Mouse (Mus musculus): ENCODE results near the gene Kcnma1. TPM values are rescaled to one million over a fixed set of nuclear protein-coding genes. Genes with fewer than 3 reads are reported as not detected.

Gene Kcnma1
- polyA plus RNA-seq (2015; fragmentation: Nextera tagmentation; extraction: Ambion mirVana) = 0.03 TPM in 1 of 2 replicates, not detected in the other

DNA sequence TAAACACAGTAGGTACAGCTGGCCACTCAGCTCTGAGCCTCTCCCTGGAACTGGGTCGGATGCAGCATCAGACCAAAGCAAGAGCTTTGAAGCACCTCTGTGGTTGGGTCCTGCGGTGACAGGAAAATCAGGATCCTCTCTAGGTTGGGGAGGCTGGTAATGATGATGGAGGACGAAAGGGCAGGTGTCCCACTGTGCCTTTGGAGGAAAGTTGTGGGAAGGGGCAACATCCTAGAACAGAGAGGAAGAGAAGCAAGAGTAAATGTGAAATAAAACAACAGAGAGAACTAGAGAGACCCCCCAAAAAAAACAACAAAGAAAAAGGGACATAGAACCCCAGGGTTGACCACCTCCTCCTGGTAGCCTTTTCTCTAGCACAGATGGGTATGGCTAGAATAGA, at the start of gene Kcnma1:
Gene Kcnma1 (minus strand): TSS at position 101 of the 400 bp plus-strand sequence.
- DNase-seq (no peak), ATAC-seq (ENCODE audit: low read depth) (no peak)
- no peaks in the 10 kb centered on the region for H3K4me1 ChIP-seq (replicated peaks)
- no peak within 1 kb of the TSS for H3K4me2 ChIP-seq
- H3K27ac ChIP-seq = no peak within 1 kb of the TSS
- H3K36me3 ChIP-seq = no peaks in the 10 kb centered on the region
- H3K9me3 ChIP-seq (replicated peaks) = no peaks in the 10 kb centered on the region
- 31% methylated on average over 3 of the region's 3 CpGs for WGBS (ENCODE audit: insufficient replicate concordance)
- H3K9ac ChIP-seq = no peak within 1 kb of the TSS
- no peak within 1 kb of the TSS for H3K4me3 ChIP-seq (replicated peaks)
- no peaks in the 10 kb centered on the region for H3K27me3 ChIP-seq

DNA sequence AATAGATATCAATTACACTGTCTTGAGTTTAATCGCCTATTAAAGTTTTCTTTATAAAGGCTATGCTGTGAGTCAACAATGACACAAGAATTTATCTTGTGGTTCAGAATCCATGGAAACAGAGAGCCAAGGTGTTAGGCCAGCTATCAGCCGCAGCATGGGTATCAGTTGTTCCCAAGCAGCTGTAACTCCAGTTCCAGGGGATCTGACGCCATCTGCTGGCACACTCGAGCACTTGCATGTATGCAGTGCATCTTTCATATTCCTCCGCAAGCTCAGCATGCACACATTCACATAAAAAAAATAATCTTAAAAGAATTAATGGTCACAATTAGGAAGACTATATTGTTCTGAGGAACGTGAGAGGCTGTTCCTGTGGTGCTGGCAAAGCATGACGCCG, 45.5 kb upstream of the Kcnma1 start:
- H3K4me3 ChIP-seq (replicated peaks) = no peak overlapping the region
- ATAC-seq (ENCODE audit: low read depth) (no peak), DNase-seq (no peak)
- H3K9me3 ChIP-seq (replicated peaks) = no peaks in the 10 kb centered on the region
- H3K4me2 ChIP-seq = no peak overlapping the region
- H3K36me3 ChIP-seq = no peaks in the 10 kb centered on the region
- no peaks in the 10 kb centered on the region for H3K4me1 ChIP-seq (replicated peaks)
- H3K9ac ChIP-seq = no peak overlapping the region
- WGBS (ENCODE audit: insufficient replicate concordance) = 38% methylated on average over 8 of the region's 8 CpGs
- no peak overlapping the region for H3K27ac ChIP-seq
- 0 out of 2 replicates have a peak, but pooled peaks cover 2% of the 10 kb centered on the region for H3K27me3 ChIP-seq

DNA sequence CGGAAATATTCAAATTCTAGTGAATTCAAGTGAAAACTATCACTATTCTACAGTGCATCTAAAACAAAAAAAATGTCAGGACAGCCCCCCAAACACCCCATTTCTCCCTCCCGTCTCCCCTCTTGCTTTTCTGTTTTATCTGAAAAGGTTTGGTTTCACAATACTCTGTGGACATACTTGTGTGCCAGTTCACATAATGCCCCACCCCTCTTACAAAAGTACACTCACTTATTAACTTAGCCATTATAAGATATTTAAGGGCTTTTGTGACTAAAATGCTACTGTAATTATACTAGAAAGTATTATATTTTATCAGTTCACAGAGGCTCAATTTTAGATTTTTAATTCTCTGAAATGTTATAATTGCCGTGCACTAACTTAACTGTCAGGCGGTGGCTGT, 45.0 kb upstream of the Kcnma1 start:
- Histone ChIP-seq H3K9ac (no peak overlapping the region), H3K9me3 (replicated peaks) (no peaks in the 10 kb centered on the region), H3K27ac (no peak overlapping the region), H3K4me1 (replicated peaks) (no peaks in the 10 kb centered on the region), H3K4me2 (no peak overlapping the region), H3K36me3 (no peaks in the 10 kb centered on the region), H3K27me3 (0 out of 2 replicates have a peak, but pooled peaks cover 2% of the 10 kb centered on the region), H3K4me3 (replicated peaks) (no peak overlapping the region)
- no peak for ATAC-seq (ENCODE audit: low read depth)
- WGBS (ENCODE audit: insufficient replicate concordance) = 71% methylated on average over 4 of the region's 4 CpGs
- DNase-seq = no peak

DNA sequence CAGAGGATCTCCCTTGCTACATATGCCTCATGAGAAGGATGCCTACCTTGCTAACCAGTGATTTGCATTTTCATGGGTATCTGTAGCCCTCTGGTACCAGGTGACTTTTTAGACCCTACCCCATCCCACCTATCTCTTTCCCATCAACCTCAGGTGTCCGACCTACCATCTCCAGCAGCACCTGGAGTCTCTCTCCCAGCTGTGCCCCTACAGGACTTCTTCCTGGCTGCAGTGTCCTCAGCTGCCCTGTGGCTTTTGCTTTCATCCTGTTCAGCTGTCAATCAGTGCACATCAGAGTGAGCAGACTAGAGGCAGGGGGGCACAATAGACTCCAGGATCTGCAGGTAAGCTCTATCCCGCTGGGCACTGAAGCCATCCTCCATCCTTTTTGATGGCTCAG, 37.5 kb upstream of the Kcnma1 start:
- 51% methylated on average over 2 of the region's 2 CpGs for WGBS (ENCODE audit: insufficient replicate concordance)
- DNase-seq = no peak
- no peak overlapping the region for H3K9ac ChIP-seq
- no peak overlapping the region for H3K27ac ChIP-seq
- H3K4me3 ChIP-seq (replicated peaks) = no peak overlapping the region
- no peaks in the 10 kb centered on the region for H3K36me3 ChIP-seq
- H3K27me3 ChIP-seq = no peaks in the 10 kb centered on the region
- H3K4me2 ChIP-seq = no peak overlapping the region
- H3K4me1 ChIP-seq (replicated peaks) = no peaks in the 10 kb centered on the region
- H3K9me3 ChIP-seq (replicated peaks) = no peaks in the 10 kb centered on the region
- no peak for ATAC-seq (ENCODE audit: low read depth)

DNA sequence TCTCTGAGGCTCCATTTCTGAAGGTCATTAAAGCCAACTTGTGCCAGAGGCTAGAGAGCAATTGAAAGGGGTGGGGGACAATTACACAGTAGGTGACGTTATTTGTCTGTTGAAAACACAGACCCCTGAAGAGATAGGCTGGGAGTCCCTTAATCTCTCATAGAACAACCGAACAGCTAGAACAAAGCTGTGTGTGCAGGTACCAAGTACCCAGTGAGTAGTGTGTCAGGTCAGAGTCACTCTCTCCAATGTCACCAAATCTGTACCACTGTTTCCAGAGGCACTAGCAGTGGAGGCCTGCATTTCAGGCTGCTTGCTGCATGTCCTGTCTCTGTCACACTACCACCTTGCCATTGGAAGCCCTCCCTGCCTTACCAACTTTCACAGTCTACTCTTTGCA, 22.3 kb upstream of the Kcnma1 start:
- no peak overlapping the region for H3K9ac ChIP-seq
- no peaks in the 10 kb centered on the region for H3K9me3 ChIP-seq (replicated peaks)
- DNase-seq (no peak), ATAC-seq (ENCODE audit: low read depth) (no peak)
- H3K4me3 ChIP-seq (replicated peaks) = no peak overlapping the region
- H3K36me3 ChIP-seq = no peaks in the 10 kb centered on the region
- 43% methylated on average over 2 of the region's 2 CpGs for WGBS (ENCODE audit: insufficient replicate concordance)
- H3K4me1 ChIP-seq (replicated peaks) = no peaks in the 10 kb centered on the region
- no peak overlapping the region for H3K4me2 ChIP-seq
- H3K27me3 ChIP-seq = no peaks in the 10 kb centered on the region
- no peak overlapping the region for H3K27ac ChIP-seq

DNA sequence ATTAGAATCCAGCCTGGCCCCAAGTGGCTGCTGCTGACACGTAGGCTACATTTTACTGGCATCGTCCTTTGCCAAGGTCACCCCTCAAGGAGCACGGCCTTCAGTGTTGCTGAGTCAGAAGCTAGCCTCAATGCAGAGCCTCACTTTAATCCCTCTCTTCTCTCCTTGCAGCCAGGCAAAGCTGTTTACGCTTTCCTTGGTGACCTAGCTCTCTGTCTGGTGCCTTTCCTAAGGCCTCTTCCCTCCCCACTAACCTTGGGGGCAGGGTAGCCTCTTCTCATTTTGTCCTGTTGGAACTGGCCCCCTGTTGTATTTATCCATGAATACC, 21.9 kb upstream of the Kcnma1 start:
- ATAC-seq (ENCODE audit: low read depth) (no peak), DNase-seq (no peak)
- no peaks in the 10 kb centered on the region for H3K36me3 ChIP-seq
- no peak overlapping the region for H3K9ac ChIP-seq
- H3K4me1 ChIP-seq (replicated peaks) = no peaks in the 10 kb centered on the region
- H3K27me3 ChIP-seq = no peaks in the 10 kb centered on the region
- H3K9me3 ChIP-seq (replicated peaks) = no peaks in the 10 kb centered on the region
- no peak overlapping the region for H3K27ac ChIP-seq
- WGBS (ENCODE audit: insufficient replicate concordance) = 29% methylated on average over 4 of the region's 4 CpGs
- no peak overlapping the region for H3K4me3 ChIP-seq (replicated peaks)
- no peak overlapping the region for H3K4me2 ChIP-seq

DNA sequence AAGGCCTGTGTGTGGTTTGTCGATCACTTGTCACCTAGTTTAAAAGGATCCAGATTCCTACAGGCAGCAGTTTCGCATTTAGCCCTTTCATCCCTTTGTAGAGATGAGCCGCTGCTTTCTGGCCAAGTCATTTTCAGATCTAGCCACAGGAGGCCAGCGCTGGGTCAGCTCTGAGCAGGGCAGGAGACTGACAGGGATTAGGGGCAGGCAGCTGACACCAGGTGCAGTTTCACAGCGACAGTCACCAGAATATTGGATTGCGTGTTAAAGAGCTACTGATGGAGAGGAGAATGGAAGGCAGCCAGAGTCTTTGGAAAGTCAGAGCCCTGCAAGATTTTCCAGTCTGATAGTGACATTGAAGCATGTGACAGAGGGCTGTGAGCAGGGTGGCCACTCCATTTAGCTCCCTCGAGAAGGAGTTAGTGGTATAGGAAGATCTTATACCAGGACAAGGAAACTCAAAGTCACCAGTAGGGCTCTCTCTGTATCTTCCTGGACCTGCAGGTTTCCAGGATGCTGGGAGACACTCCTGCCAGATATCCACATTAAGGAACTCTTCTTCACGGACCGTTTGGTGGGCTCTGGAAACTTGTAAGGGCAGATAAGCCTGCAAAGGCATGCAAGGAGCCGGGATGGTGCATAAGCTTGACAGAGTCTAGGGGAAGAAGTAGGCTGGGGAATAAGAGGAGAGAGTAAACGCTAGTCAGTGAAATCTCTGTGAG, 21.4 kb upstream of the Kcnma1 start:
- H3K27me3 ChIP-seq = no peaks in the 10 kb centered on the region
- H3K9ac ChIP-seq = no peak overlapping the region
- no peak for DNase-seq
- no peaks in the 10 kb centered on the region for H3K36me3 ChIP-seq
- no peaks in the 10 kb centered on the region for H3K4me1 ChIP-seq (replicated peaks)
- no peaks in the 10 kb centered on the region for H3K9me3 ChIP-seq (replicated peaks)
- no peak overlapping the region for H3K27ac ChIP-seq
- no peak overlapping the region for H3K4me3 ChIP-seq (replicated peaks)
- 17% methylated on average over 11 of the region's 11 CpGs for WGBS (ENCODE audit: insufficient replicate concordance)
- no peak for ATAC-seq (ENCODE audit: low read depth)
- no peak overlapping the region for H3K4me2 ChIP-seq

DNA sequence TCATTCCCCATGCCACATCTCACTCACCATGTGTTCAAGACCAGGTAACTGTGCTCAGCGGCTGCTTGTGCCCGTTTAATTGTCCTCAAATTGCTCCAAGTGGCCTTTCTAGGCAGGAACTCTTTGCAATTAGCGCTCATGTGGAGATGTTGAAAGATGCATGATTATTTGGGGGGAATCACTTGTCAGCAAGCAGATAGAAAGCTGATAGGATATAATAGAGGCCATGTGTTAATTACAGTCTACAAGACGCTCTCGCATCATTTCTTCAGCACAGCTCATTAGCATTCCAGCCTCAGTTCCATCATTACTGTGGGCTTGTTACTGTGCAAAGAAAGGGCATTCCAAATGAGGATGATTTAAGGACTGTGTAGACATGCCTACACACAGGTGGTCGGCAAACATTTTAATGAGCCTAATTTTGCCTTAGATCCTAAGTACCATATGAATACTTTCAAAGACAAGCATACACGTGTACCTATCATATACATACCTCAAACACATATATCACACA, 18.6 kb upstream of the Kcnma1 start:
- no peak for ATAC-seq (ENCODE audit: low read depth)
- Histone ChIP-seq H3K9ac (no peak overlapping the region), H3K4me2 (no peak overlapping the region), H3K27me3 (no peaks in the 10 kb centered on the region), H3K9me3 (replicated peaks) (no peaks in the 10 kb centered on the region), H3K4me3 (replicated peaks) (no peak overlapping the region), H3K36me3 (no peaks in the 10 kb centered on the region), H3K27ac (no peak overlapping the region), H3K4me1 (replicated peaks) (no peaks in the 10 kb centered on the region)
- DNase-seq = no peak
- 61% methylated on average over 7 of the region's 7 CpGs for WGBS (ENCODE audit: insufficient replicate concordance)

DNA sequence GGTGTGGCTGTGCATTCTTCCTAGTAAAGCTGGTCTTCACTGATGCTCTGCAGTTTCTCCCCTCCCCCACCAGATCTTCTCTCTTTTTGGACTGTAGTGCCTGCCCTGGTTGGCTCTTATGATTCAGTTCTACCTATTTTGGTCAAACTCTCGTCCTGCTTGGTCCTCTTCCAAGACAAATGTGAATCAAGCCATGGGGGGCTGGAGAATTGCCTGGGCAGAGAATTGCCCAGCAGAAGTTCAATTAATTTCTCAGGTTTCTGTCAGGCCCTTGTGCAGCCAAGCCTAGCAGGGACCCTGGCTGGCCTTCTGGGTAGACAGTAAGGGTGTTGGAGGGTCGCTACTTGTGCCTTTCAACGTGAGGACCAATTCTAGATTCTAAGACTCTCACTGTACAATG, 17.9 kb upstream of the Kcnma1 start:
- Histone ChIP-seq H3K27ac (no peak overlapping the region), H3K4me2 (no peak overlapping the region), H3K36me3 (no peaks in the 10 kb centered on the region), H3K4me3 (replicated peaks) (no peak overlapping the region), H3K27me3 (no peaks in the 10 kb centered on the region), H3K9ac (no peak overlapping the region), H3K9me3 (replicated peaks) (no peaks in the 10 kb centered on the region), H3K4me1 (replicated peaks) (no peaks in the 10 kb centered on the region)
- ATAC-seq (ENCODE audit: low read depth) (no peak), DNase-seq (no peak)
- WGBS (ENCODE audit: insufficient replicate concordance) = 37% methylated on average over 3 of the region's 3 CpGs

DNA sequence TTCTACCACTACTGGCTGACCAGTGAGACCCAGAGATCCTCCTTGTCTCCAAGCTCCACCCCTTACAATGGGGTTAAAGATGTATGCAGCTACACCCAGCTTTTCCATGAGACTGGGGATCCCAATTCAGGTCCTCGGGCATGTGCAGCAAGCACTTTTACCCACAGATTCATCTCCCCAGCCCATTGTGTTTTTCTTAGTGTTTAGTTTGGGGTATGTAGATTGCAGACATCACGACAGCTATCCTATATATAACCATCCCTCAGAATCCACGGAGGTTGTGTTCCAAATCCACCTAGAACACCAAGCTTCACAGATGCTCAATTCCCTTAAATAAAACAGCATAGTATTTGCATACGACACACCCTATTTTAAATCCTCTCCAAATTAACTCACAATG, 6.4 kb upstream of the Kcnma1 start:
- 46% methylated on average over 4 of the region's 4 CpGs for WGBS (ENCODE audit: insufficient replicate concordance)
- ATAC-seq (ENCODE audit: low read depth) = no peak

DNA sequence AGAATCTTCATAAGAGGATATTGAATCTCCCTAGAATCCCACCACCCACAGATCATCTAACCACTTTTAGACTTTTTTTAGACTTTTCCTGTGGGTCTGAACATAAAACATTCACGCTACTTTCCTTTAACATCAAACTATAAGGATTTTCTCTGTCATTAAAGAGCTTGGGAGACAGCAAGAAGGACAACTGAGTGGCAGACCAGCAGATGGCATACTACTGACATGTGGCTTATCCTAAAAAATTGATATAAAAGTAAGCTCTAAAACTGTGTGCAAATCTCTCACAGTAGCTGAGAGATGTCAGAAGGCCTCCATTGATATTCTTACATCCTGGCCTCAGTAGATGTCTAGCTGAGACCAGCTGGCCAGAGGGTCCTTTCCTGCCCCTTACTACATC, 4.3 kb downstream of the Kcnma1 start:
- H3K36me3 ChIP-seq = no peaks in the 10 kb centered on the region
- no peak overlapping the region for H3K9ac ChIP-seq
- no peak overlapping the region for H3K27ac ChIP-seq
- H3K4me3 ChIP-seq (replicated peaks) = no peak overlapping the region
- no peak overlapping the region for H3K4me2 ChIP-seq
- H3K27me3 ChIP-seq = peaks cover 33% of the 10 kb centered on the region
- no peak for ATAC-seq (ENCODE audit: low read depth)
- 40% methylated on average over 1 of the region's 1 CpGs for WGBS (ENCODE audit: insufficient replicate concordance)
- no peaks in the 10 kb centered on the region for H3K4me1 ChIP-seq (replicated peaks)
- no peaks in the 10 kb centered on the region for H3K9me3 ChIP-seq (replicated peaks)
- no peak for DNase-seq

More for the DNA sequence above, 6.4 kb upstream of the Kcnma1 start:
- H3K27me3 ChIP-seq = no peaks in the 10 kb centered on the region
- H3K4me2 ChIP-seq = no peak overlapping the region
- no peak overlapping the region for H3K27ac ChIP-seq
- no peak for DNase-seq
- no peaks in the 10 kb centered on the region for H3K4me1 ChIP-seq (replicated peaks)
- no peaks in the 10 kb centered on the region for H3K36me3 ChIP-seq
- no peak overlapping the region for H3K4me3 ChIP-seq (replicated peaks)
- no peaks in the 10 kb centered on the region for H3K9me3 ChIP-seq (replicated peaks)
- H3K9ac ChIP-seq = no peak overlapping the region

DNA sequence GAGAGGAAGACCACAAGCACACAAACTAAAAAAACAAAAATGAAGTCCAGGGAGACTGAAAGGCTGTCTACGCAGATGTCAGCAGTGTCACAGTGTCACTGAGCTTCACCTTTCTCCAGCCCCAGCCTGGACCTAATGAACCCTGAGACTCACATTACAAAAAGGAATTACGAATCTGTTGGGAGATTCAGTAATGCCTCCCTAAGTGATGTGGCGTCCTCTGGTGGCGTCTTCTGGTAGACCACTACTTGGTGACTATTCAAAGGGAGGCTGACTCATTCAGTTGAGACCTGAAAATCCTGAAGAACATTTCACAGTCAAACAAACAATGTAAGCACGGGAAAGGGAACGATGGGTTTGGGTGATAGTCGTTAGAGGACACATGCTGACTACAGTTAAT, 6.0 kb downstream of the Kcnma1 start:
- Histone ChIP-seq H3K9me3 (replicated peaks) (no peaks in the 10 kb centered on the region), H3K4me1 (replicated peaks) (no peaks in the 10 kb centered on the region), H3K27ac (no peak overlapping the region), H3K36me3 (no peaks in the 10 kb centered on the region), H3K9ac (no peak overlapping the region), H3K27me3 (peaks cover 51% of the 10 kb centered on the region), H3K4me3 (replicated peaks) (no peak overlapping the region), H3K4me2 (no peak overlapping the region)
- ATAC-seq (ENCODE audit: low read depth) (no peak), DNase-seq (no peak)
- WGBS (ENCODE audit: insufficient replicate concordance) = 12% methylated on average over 7 of the region's 7 CpGs
